Mouse (Mus musculus) megakaryocyte, embryonic 14.5 days (primary cell): Measurements from ENCODE around the gene Gm45837. TPM values are rescaled to one million over a fixed set of nuclear protein-coding genes. Genes with fewer than 3 reads are reported as not detected.

Experiments used
- H3K27me3 ChIP-seq: replicated peaks from 2 replicates; pipeline ENCODE3; 2012; ENCODE audit warnings: inconsistent platforms
- H3K36me3 ChIP-seq: replicated peaks from 2 replicates; pipeline ENCODE3; 2012; ENCODE audit warnings: low read length, inconsistent platforms, mixed read lengths
- H3K4me1 ChIP-seq: 2 replicates; pipeline ENCODE4 v1.6.1; 2012; ENCODE audit warnings: inconsistent platforms
- H3K4me3 ChIP-seq: replicated peaks from 2 replicates; pipeline ENCODE3; 2012; ENCODE audit warnings: moderate library complexity, mild to moderate bottlenecking, inconsistent platforms
- H3K9me3 ChIP-seq: 2 replicates; pipeline ENCODE4 v1.6.1; 2012; ENCODE audit warnings: inconsistent platforms
- FLI1 ChIP-seq: IDR thresholded peaks from 2 replicates; pipeline ENCODE4 v1.6.1; 2012; ENCODE audit warnings: low read length, inconsistent platforms, mixed read lengths
- GATA1 ChIP-seq: IDR thresholded peaks from 3 replicates; pipeline ENCODE4 v1.6.1; 2012; ENCODE audit warnings: mixed read lengths, low read length, inconsistent platforms, borderline replicate concordance
- polyA plus RNA-seq: library from polyadenylated mRNA; stranded (reverse); fragments of >175 nt; gene quantifications from 2 replicates; pipeline ENCODE4 v1.2.3, GENCODE M21; 2012; ENCODE audit warnings: low replicate concordance; ENCODE audit not compliant: insufficient read depth

Gene Gm45837
- polyA plus RNA-seq, 1 experiment: 1.4 TPM

- Histone ChIP-seq H3K36me3 (no peaks in the 10 kb centered on the region), H3K4me1 (peaks cover 80% of the 10 kb centered on the region), H3K4me3 (no peak overlapping the region), H3K9me3 (no peaks in the 10 kb centered on the region), H3K27me3 (peaks cover 97% of the 10 kb centered on the region)
- TF ChIP-seq FLI1 (no peak), GATA1 (no peak)
Observed at GRCm38 (mm10) chr7:101454479-101454878, 43.8 kb downstream of the Gm45837 start.

- H3K27me3 ChIP-seq: peaks cover 97% of the 10 kb centered on the region
- H3K4me3 ChIP-seq: no peak overlapping the region
- TF ChIP-seq GATA1 (no peak), FLI1 (no peak)
Observed at GRCm38 (mm10) chr7:101455141-101455540, 44.5 kb downstream of the Gm45837 start.

GRCm38 (mm10) chr7:101456318-101456717, 45.6 kb downstream of the Gm45837 start:
- Histone ChIP-seq H3K4me1 (peaks cover 75% of the 10 kb centered on the region), H3K9me3 (no peaks in the 10 kb centered on the region), H3K36me3 (no peaks in the 10 kb centered on the region), H3K4me3 (peak overlapping the region; percentile 26), H3K27me3 (peaks cover 94% of the 10 kb centered on the region)
- TF ChIP-seq GATA1: no peak

More at GRCm38 (mm10) chr7:101455141-101455540, 44.5 kb downstream of the Gm45837 start:
- peaks cover 86% of the 10 kb centered on the region for H3K4me1 ChIP-seq
- H3K36me3 ChIP-seq: no peaks in the 10 kb centered on the region
- H3K9me3 ChIP-seq: no peaks in the 10 kb centered on the region

GRCm38 (mm10) chr7:101456789-101457188, 46.1 kb downstream of the Gm45837 start:
- Histone ChIP-seq H3K4me3 (peak overlapping the region; percentile 2), H3K36me3 (no peaks in the 10 kb centered on the region), H3K4me1 (peaks cover 70% of the 10 kb centered on the region), H3K9me3 (no peaks in the 10 kb centered on the region), H3K27me3 (peaks cover 94% of the 10 kb centered on the region)
- no peak for TF ChIP-seq FLI1
- no peak for TF ChIP-seq GATA1

GRCm38 (mm10) chr7:101457283-101457682, 46.6 kb downstream of the Gm45837 start:
- no peaks in the 10 kb centered on the region for H3K36me3 ChIP-seq
- peaks cover 70% of the 10 kb centered on the region for H3K4me1 ChIP-seq
- H3K4me3 ChIP-seq: no peak overlapping the region
- H3K27me3 ChIP-seq: peaks cover 94% of the 10 kb centered on the region
- no peaks in the 10 kb centered on the region for H3K9me3 ChIP-seq
- TF ChIP-seq FLI1 (no peak), GATA1 (no peak)

GRCm38 (mm10) chr7:101457801-101458200, 47.1 kb downstream of the Gm45837 start:
- H3K27me3 ChIP-seq: peaks cover 94% of the 10 kb centered on the region
- H3K4me1 ChIP-seq: peaks cover 71% of the 10 kb centered on the region
- no peak for TF ChIP-seq GATA1
- no peak for TF ChIP-seq FLI1
- H3K36me3 ChIP-seq: no peaks in the 10 kb centered on the region
- no peaks in the 10 kb centered on the region for H3K9me3 ChIP-seq
- peak overlapping the region; percentile 4 for H3K4me3 ChIP-seq

GRCm38 (mm10) chr7:101458278-101458781, 47.6 kb downstream of the Gm45837 start:
- H3K36me3 ChIP-seq: no peaks in the 10 kb centered on the region
- no peaks in the 10 kb centered on the region for H3K9me3 ChIP-seq
- no peak for TF ChIP-seq GATA1
- no peak for TF ChIP-seq FLI1
- H3K27me3 ChIP-seq: peaks cover 92% of the 10 kb centered on the region
- no peak overlapping the region for H3K4me3 ChIP-seq
- peaks cover 72% of the 10 kb centered on the region for H3K4me1 ChIP-seq

- H3K36me3 ChIP-seq: no peaks in the 10 kb centered on the region
- no peak overlapping the region for H3K4me3 ChIP-seq
- peaks cover 92% of the 10 kb centered on the region for H3K27me3 ChIP-seq
- peaks cover 64% of the 10 kb centered on the region for H3K4me1 ChIP-seq
- no peak for TF ChIP-seq GATA1
- no peaks in the 10 kb centered on the region for H3K9me3 ChIP-seq
Observed at GRCm38 (mm10) chr7:101459305-101459813, 48.7 kb downstream of the Gm45837 start.

- Histone ChIP-seq H3K9me3 (no peaks in the 10 kb centered on the region), H3K27me3 (peaks cover 91% of the 10 kb centered on the region), H3K36me3 (no peaks in the 10 kb centered on the region), H3K4me3 (no peak overlapping the region), H3K4me1 (peaks cover 63% of the 10 kb centered on the region)
- TF ChIP-seq GATA1: no peak
- TF ChIP-seq FLI1: no peak
Observed at GRCm38 (mm10) chr7:101459923-101460607, 49.4 kb downstream of the Gm45837 start.

- H3K36me3 ChIP-seq: no peaks in the 10 kb centered on the region
- no peaks in the 10 kb centered on the region for H3K9me3 ChIP-seq
- H3K4me3 ChIP-seq: no peak overlapping the region
- TF ChIP-seq FLI1 (no peak), GATA1 (no peak)
- peaks cover 86% of the 10 kb centered on the region for H3K27me3 ChIP-seq
- peaks cover 63% of the 10 kb centered on the region for H3K4me1 ChIP-seq
Observed at GRCm38 (mm10) chr7:101460608-101460957, 49.9 kb downstream of the Gm45837 start.

- H3K36me3 ChIP-seq: no peaks in the 10 kb centered on the region
- H3K4me3 ChIP-seq: no peak overlapping the region
- H3K4me1 ChIP-seq: peaks cover 63% of the 10 kb centered on the region
- TF ChIP-seq GATA1: no peak
- TF ChIP-seq FLI1: no peak
- no peaks in the 10 kb centered on the region for H3K9me3 ChIP-seq
- peaks cover 80% of the 10 kb centered on the region for H3K27me3 ChIP-seq
Observed at GRCm38 (mm10) chr7:101461571-101461970, 50.9 kb downstream of the Gm45837 start.
